Mouse (Mus musculus): ENCODE data around the gene Gmpr2. TPM values are rescaled to one million over a fixed set of nuclear protein-coding genes. Genes with fewer than 3 reads are reported as not detected.

Gmpr2 gene
- polyA plus RNA-seq, 1 experiment, result 23.8 TPM

- H3K4me3 ChIP-seq (ENCODE audit: insufficient read depth, poor library complexity, severe bottlenecking), result no peak within 1 kb of the TSS
- H3ac ChIP-seq (ENCODE audit: control insufficient read depth, insufficient read length, low read depth), result no peak within 1 kb of the TSS
- H3K27me3 ChIP-seq (ENCODE audit: control insufficient read depth, insufficient read depth, insufficient read length), result no peaks in the 10 kb centered on the region
- no peak for TF ChIP-seq CEBPB (IDR thresholded peaks at IDR 0.05; ENCODE audit: low read depth)
- TF ChIP-seq MAX (IDR thresholded peaks at IDR 0.05), result no peak
- no peak for TF ChIP-seq FOSL1 (IDR thresholded peaks at IDR 0.05; ENCODE audit: insufficient read depth, low read length, poor library complexity, severe bottlenecking)
- no peak for TF ChIP-seq USF1 (IDR thresholded peaks at IDR 0.05; ENCODE audit: low read depth)
- no peak for TF ChIP-seq MYOD1 (IDR thresholded peaks at IDR 0.05; ENCODE audit: control insufficient read depth, insufficient read length, low read depth)
- no peak for TF ChIP-seq MYOG (IDR thresholded peaks at IDR 0.05; ENCODE audit: control insufficient read depth, extremely low read depth, insufficient read length)
- TF ChIP-seq CTCF (IDR thresholded peaks at IDR 0.05; ENCODE audit: control insufficient read depth, insufficient read depth, insufficient read length), result no peak
- peaks cover 59% of the 10 kb centered on the region for H3K79me2 ChIP-seq (ENCODE audit: control insufficient read depth, insufficient read depth)
- peaks cover 42% of the 10 kb centered on the region for H3K79me3 ChIP-seq (ENCODE audit: low read depth)
- peaks cover 74% of the 10 kb centered on the region for H3K36me3 ChIP-seq (ENCODE audit: control insufficient read depth, insufficient read depth)
These were observed 33.9 kb upstream of the Gmpr2 start, which contains the start of gene Gm49378 for GRCm38 (mm10) chr14:55637795-55638194. Gm49378 (minus strand) TSS chr14:55637895.

GRCm38 (mm10) chr14:55640816-55641215 lies 30.9 kb upstream of the Gmpr2 start:
- no peak overlapping the region for H3K4me3 ChIP-seq (ENCODE audit: insufficient read depth, poor library complexity, severe bottlenecking)
- H3K27me3 ChIP-seq (ENCODE audit: control insufficient read depth, insufficient read depth, insufficient read length), result no peaks in the 10 kb centered on the region
- no peak overlapping the region for H3ac ChIP-seq (ENCODE audit: control insufficient read depth, insufficient read length, low read depth)
- TF ChIP-seq MAX (IDR thresholded peaks at IDR 0.05) (no peak), CEBPB (IDR thresholded peaks at IDR 0.05; ENCODE audit: low read depth) (no peak), FOSL1 (IDR thresholded peaks at IDR 0.05; ENCODE audit: insufficient read depth, low read length, poor library complexity, severe bottlenecking) (no peak), CTCF (IDR thresholded peaks at IDR 0.05; ENCODE audit: control insufficient read depth, insufficient read depth, insufficient read length) (no peak), MYOG (IDR thresholded peaks at IDR 0.05; ENCODE audit: control insufficient read depth, extremely low read depth, insufficient read length) (no peak), USF1 (IDR thresholded peaks at IDR 0.05; ENCODE audit: low read depth) (no peak), MYOD1 (IDR thresholded peaks at IDR 0.05; ENCODE audit: control insufficient read depth, insufficient read length, low read depth) (no peak)
- peaks cover 59% of the 10 kb centered on the region for H3K36me3 ChIP-seq (ENCODE audit: control insufficient read depth, insufficient read depth)
- H3K79me3 ChIP-seq (ENCODE audit: low read depth), result peaks cover 42% of the 10 kb centered on the region
- peaks cover 65% of the 10 kb centered on the region for H3K79me2 ChIP-seq (ENCODE audit: control insufficient read depth, insufficient read depth)

GRCm38 (mm10) chr14:55641291-55641690 lies 30.4 kb upstream of the Gmpr2 start:
- TF ChIP-seq MAX (IDR thresholded peaks at IDR 0.05) (no peak), MYOD1 (IDR thresholded peaks at IDR 0.05; ENCODE audit: control insufficient read depth, insufficient read length, low read depth) (peak; percentile 3), FOSL1 (IDR thresholded peaks at IDR 0.05; ENCODE audit: insufficient read depth, low read length, poor library complexity, severe bottlenecking) (no peak)
- Histone ChIP-seq H3K79me2 (ENCODE audit: control insufficient read depth, insufficient read depth) (peaks cover 70% of the 10 kb centered on the region), H3K36me3 (ENCODE audit: control insufficient read depth, insufficient read depth) (peaks cover 55% of the 10 kb centered on the region), H3K4me3 (ENCODE audit: insufficient read depth, poor library complexity, severe bottlenecking) (no peak overlapping the region), H3K79me3 (ENCODE audit: low read depth) (peaks cover 44% of the 10 kb centered on the region), H3ac (ENCODE audit: control insufficient read depth, insufficient read length, low read depth) (no peak overlapping the region), H3K27me3 (ENCODE audit: control insufficient read depth, insufficient read depth, insufficient read length) (no peaks in the 10 kb centered on the region)

- no peak for TF ChIP-seq FOSL1 (IDR thresholded peaks at IDR 0.05; ENCODE audit: insufficient read depth, low read length, poor library complexity, severe bottlenecking)
- no peak for TF ChIP-seq MYOG (IDR thresholded peaks at IDR 0.05; ENCODE audit: control insufficient read depth, extremely low read depth, insufficient read length)
- no peaks in the 10 kb centered on the region for H3K27me3 ChIP-seq (ENCODE audit: control insufficient read depth, insufficient read depth, insufficient read length)
- H3K79me2 ChIP-seq (ENCODE audit: control insufficient read depth, insufficient read depth), result peaks cover 80% of the 10 kb centered on the region
- peaks cover 44% of the 10 kb centered on the region for H3K79me3 ChIP-seq (ENCODE audit: low read depth)
- H3K36me3 ChIP-seq (ENCODE audit: control insufficient read depth, insufficient read depth), result peaks cover 41% of the 10 kb centered on the region
- H3K4me3 ChIP-seq (ENCODE audit: insufficient read depth, poor library complexity, severe bottlenecking), result peak overlapping the region; percentile 83
- H3ac ChIP-seq (ENCODE audit: control insufficient read depth, insufficient read length, low read depth), result peak overlapping the region; percentile 88
These were observed 29.1 kb upstream of the Gmpr2 start for GRCm38 (mm10) chr14:55642679-55643059.

- peaks cover 35% of the 10 kb centered on the region for H3K36me3 ChIP-seq (ENCODE audit: control insufficient read depth, insufficient read depth)
- no peaks in the 10 kb centered on the region for H3K27me3 ChIP-seq (ENCODE audit: control insufficient read depth, insufficient read depth, insufficient read length)
- TF ChIP-seq MAX (IDR thresholded peaks at IDR 0.05), result peak; percentile 96
- TF ChIP-seq CTCF (IDR thresholded peaks at IDR 0.05; ENCODE audit: control insufficient read depth, insufficient read depth, insufficient read length), result no peak
- H3K79me2 ChIP-seq (ENCODE audit: control insufficient read depth, insufficient read depth), result peaks cover 80% of the 10 kb centered on the region
- H3K4me3 ChIP-seq (ENCODE audit: insufficient read depth, poor library complexity, severe bottlenecking), result peak within 1 kb of the TSS; percentile 83
- H3K79me3 ChIP-seq (ENCODE audit: low read depth), result peaks cover 44% of the 10 kb centered on the region
- peak within 1 kb of the TSS; percentile 88 for H3ac ChIP-seq (ENCODE audit: control insufficient read depth, insufficient read length, low read depth)
These were observed 28.5 kb upstream of the Gmpr2 start, which contains the start of gene Tm9sf1 for GRCm38 (mm10) chr14:55643060-55643907. Tm9sf1 (minus strand) TSS chr14:55643806.

GRCm38 (mm10) chr14:55644261-55644888 lies 27.4 kb upstream of the Gmpr2 start:
- Histone ChIP-seq H3K27me3 (ENCODE audit: control insufficient read depth, insufficient read depth, insufficient read length) (no peaks in the 10 kb centered on the region), H3K79me2 (ENCODE audit: control insufficient read depth, insufficient read depth) (peaks cover 79% of the 10 kb centered on the region), H3K79me3 (ENCODE audit: low read depth) (peaks cover 44% of the 10 kb centered on the region), H3K4me3 (ENCODE audit: insufficient read depth, poor library complexity, severe bottlenecking) (peak overlapping the region; percentile 83), H3K36me3 (ENCODE audit: control insufficient read depth, insufficient read depth) (peaks cover 24% of the 10 kb centered on the region), H3ac (ENCODE audit: control insufficient read depth, insufficient read length, low read depth) (peak overlapping the region; percentile 70)
- TF ChIP-seq CTCF (IDR thresholded peaks at IDR 0.05; ENCODE audit: control insufficient read depth, insufficient read depth, insufficient read length), result no peak
- TF ChIP-seq MAX (IDR thresholded peaks at IDR 0.05), result no peak
- TF ChIP-seq USF1 (IDR thresholded peaks at IDR 0.05; ENCODE audit: low read depth), result no peak
- no peak for TF ChIP-seq CEBPB (IDR thresholded peaks at IDR 0.05; ENCODE audit: low read depth)
- TF ChIP-seq FOSL1 (IDR thresholded peaks at IDR 0.05; ENCODE audit: insufficient read depth, low read length, poor library complexity, severe bottlenecking), result no peak

All from C2C12 (cell line).